Mouse (Mus musculus) erythroblast, adult 5-6 weeks (primary cell): ENCODE data around the gene Krt19. TPM values are rescaled to one million over a fixed set of nuclear protein-coding genes. Genes with fewer than 3 reads are reported as not detected.

Experiments
- ATAC-seq: replicated peaks from 2 replicates; pipeline ENCODE4 v1.8.0; 2016; ENCODE audit warnings: moderate number of reproducible peaks, mild to moderate bottlenecking, moderate TSS enrichment, inconsistent platforms; ENCODE audit not compliant: poor library complexity, low FRiP score, severe bottlenecking
- total RNA-seq, 2 experiments: library from RNA; stranded (forward) in 1 of 2; stranded (reverse) in 1 of 2; fragments of 150-400 nt in 1 of 2; fragments of 200-764, 138-1000 nt in 1 of 2; gene quantifications; 2 replicates each; pipeline versions ENCODE4 v1.2.3 to v1.2.4; 2015 to 2017; ENCODE audit warnings: low replicate concordance in 2 of 2

The Krt19 gene
- total RNA-seq (2015; ENCODE audit: low replicate concordance) (not detected in 2 replicates), total RNA-seq (2017; ENCODE audit: low replicate concordance) (not detected in 2 replicates)

DNA sequence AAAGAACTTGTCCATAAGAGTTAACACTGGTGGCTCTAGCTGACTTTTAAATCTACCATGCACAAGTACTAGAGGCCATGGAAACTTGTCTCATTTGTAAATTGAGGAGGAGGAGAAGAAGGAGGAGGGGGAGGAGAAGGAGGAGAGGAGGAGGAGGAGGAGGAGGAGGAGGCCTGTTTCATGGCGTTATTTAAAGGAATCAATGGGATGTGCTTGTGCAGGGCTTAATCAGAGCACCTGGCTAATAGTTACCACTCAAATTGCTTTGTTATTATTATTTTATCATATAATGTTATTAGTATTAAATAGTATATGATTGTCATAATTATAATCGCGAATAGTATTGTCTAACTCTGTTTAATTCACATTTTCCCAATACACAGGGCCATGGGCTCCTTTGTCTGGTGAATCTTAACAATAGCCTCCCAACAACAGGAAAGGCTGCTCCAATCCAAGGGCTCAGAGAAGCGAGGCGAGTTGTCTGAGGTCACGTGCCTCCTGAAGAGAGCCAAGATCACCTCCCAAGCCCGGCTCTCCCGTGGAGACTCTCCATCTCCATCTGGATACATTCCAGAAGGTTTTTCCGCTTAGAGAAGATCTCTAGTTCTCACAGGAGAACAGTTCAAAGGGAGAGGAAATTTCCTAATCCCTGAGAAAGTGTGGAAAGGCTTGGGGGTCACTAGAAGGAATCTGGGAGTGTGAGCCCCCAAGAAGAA, at the start of gene Krt19:
Gene Krt19 (minus strand): TSS at position 51 of the 716 bp plus-strand sequence.
- ATAC-seq = no peak

DNA sequence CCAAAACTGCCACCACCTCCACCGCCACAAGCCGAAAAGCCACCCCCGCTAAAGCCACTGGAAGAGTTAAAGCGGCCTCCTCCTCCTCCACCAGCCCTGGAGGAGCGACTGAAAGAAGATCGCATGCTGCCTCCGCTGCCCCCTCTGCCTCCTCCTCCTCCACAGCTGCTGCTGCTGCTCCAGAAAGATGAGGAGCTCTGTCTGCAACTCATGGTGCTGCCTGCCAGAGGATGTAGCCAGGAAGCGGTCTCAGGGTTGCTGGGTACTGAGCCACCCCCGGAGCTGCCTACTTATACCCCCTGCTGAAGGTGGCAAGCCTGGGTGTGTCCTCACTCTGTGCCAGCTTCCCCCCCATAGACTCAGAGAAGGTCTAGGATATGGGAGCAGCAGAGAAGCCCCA, 44.5 kb upstream of the Krt19 start, which contains the start of gene Krt9:
Gene Krt9 (minus strand): TSS at position 255 of the 400 bp plus-strand sequence.
- no peak for ATAC-seq

DNA sequence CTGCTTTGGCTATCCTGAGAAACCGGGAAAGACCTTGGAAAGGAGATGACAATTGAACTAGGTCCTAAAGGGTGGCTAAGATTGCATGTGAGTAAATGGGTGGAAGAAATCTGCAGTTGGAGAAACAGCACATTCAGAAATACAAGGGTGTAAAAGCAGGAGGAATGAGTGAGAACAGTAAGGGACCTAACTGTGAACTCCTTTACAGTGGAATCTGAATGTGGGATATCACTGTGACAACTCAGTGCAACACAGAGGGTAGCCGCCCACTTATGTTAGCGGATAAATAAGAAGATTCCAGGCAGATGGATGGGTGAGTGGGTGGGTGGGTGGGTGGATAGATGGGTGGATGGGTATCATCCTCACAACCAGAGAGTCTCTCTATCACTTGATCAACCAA, 43.4 kb upstream of the Krt19 start:
- no peak for ATAC-seq

DNA sequence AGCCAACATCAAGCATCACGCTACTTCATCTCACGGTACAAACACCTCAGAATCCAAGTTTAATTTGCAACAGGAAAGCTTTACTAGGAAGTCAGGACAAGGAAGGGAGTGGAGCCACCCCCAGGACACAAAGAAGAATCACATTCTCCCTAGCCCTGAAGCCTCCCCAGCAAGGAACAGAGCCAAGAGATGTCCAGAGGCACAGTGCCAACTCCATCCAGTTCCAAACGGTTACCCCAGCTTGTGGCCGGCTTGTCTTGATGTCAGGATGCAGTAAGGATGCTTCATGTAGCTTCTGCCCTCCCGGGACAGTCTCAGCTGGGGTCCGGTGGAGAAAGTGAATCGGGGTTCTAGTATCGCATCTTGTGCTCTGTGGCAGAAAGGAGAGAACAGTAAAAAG, 38.3 kb upstream of the Krt19 start:
- no peak for ATAC-seq

DNA sequence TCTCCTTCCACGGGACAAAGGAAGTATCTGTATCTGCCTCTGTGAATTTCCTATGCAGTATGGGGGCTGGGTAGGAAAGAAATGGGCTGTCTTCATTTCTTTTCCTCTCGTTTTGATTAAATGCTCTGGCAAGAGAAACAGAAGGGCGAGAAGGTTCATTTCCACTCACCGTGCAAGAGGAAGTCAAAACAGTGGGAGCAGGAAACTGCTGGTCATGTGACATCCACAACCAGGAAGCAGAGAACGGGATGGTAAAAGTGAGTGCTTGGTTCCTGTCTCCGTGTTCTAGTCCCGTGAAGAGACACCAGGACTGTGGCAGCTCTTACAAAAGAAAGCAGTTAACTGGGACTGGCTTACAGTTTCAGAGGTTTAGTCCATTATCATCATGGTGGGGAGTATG, 33.3 kb upstream of the Krt19 start:
- ATAC-seq = no peak

DNA sequence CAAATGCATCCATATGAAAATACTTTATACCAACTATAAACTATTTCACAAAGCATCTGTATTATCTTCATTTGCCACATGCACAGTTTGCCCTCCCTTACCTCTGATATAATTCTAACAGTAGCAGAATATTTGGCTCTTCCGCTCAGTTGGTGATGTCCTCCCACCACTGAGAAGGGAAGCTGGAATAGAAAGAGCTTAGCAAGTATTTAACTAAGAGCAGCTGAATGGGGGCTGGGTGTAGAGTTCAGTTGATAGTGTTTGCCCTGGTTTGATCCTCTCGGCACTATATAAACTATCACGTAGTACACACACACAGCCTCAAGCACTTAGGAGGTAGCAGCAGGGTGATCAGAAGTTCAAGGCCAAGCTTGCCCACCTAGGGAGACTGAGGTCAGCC, 30.8 kb upstream of the Krt19 start:
- no peak for ATAC-seq

DNA sequence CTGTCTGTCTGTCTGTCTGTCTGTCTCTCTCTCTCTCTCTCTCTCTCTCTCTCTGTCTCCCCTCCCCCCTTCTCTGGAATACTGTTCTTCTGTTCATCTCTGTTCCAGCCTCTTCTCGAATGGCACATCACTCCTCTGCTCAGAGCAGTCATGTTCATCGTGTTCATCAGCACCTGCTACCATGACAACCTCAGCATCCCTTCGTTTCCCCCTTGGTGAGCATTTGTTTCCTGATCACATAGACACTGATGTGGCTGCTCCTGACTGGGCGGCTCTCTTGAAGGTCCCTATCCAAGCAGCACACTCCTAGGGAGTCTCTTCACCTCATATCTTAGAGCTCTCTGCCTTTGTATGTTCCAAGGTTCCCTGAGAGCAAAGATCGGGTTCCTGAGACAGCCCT, 29.8 kb upstream of the Krt19 start:
- no peak for ATAC-seq

DNA sequence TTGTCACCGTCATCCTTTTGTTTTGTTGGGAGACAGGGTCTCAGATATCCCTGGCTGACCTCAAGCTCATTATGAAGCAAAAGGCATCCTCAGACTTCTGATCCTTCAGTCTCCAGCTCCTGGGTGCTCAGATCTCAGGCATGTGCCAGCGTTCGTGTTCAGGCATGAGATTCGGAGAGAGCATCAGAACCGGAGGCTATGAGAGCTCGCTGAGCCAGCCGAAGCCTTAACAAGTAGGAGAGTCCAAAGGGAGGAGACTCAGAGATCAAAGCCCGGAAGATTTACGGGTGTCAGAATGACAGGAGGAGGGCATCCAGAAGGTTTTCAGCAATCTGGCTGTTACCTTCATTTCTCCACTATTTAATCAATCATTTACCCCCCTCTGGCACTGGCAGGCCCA, 28.3 kb upstream of the Krt19 start:
- no peak for ATAC-seq

DNA sequence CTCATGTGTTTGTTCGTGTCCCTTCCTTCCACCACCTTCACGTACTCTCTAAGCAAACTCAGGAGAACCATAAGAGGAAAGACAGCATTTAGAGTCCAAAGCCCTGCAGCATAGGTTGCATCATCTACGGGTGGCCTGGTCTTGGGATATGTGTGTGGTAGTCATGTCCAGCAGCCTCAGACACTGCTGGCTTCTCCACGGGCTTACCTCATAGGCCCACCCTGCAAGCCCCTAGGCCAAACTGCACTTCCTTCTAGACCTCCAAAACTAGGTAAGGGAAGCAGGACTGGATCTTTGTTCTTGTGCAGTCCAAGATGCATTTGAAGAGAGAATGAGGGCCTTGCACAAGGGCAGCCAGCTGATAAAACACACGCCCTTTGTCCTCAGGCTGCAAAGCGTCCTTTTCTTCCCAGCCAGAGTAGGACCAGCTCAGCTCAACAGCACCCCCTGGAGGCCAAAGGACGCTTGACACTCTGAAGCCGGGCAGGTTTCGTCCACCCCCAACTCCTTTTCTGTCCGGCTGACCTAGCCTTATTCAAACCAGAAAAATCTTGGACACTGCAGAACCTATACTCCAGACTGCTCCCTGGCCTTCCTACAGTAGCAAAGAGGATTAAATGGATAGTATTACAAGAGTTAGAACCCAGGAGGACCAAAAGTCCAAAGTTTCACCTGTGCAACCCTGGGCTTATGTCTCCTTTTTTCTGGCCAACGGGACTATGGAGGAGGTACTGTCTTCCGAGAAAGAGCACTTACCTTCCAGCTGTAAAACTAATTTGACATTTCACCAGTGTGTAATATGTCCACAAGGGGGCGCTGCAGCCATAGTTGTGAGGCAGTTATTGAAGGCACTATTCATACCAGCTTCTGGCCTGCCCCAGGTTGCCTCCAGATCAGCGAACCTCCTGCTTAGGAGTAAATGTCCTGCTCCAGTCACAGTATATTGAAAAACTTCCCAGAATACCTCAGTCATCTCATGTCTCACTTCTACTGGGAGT, 20.6 kb upstream of the Krt19 start:
- ATAC-seq = peak; percentile 63

DNA sequence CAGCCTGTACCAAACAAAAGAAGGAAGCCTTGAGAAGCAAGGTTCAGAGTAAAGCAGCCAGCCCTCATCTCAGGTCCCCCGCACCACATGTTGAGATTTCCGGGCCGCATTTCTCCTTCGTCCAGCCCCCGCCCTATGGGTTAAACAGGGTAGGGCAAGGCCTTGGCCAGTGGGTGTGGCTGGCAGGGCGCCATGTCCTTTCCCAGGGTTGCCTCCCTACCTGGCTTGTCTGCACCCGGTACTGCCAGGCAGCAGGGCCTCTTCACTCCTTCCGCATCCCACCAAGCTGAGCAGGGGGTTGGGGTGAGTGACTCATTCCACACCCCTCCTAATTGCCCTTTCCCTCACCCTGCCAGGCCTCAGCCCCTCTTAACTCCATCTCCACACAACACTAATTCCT, 19.6 kb upstream of the Krt19 start:
- ATAC-seq = no peak

DNA sequence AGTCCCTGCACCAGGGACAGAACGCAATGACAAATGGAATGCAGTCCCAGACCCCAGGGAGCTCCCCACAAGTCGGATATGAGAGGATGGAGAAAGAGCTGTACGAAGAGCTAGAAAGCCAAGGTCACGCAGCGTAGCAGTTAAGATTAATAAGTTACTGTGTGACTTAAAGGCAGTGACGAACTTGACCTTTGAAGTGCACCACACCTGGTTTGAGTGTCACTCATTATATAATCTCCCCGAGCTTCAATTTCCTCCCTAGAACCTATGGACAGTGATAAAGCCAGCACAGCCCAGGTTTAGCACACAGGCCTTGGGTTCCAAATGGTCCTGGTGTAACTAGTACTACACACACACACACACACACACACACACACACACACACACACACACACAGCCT, 15.9 kb upstream of the Krt19 start:
- ATAC-seq = no peak

DNA sequence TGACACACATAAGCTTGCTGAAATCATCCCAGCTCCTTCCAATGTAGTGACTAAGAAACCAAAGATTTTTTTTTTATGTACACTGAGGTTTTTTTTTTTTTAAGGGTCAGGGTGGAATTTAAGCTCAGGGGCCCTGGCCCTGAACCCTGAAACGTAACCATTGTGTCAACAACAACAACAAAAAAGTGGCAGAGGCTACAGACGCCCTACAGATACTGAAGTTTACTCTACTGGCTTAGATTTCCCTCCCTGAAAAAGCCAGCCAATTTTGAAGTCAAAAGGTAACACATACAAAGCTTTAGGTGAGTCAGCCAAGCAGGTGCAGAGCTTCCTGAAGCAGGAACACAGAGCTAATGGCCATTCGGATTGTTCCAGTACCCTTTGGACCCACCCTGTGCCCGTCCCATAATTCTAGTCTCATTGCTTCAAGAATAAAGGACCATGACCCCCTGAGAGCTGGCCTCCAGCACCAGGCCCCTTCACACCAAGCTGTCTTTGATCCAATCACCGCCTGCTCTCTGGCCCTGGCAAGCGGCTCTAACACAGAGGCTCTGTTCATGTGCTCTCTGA, 9.5 kb upstream of the Krt19 start:
- ATAC-seq = no peak

DNA sequence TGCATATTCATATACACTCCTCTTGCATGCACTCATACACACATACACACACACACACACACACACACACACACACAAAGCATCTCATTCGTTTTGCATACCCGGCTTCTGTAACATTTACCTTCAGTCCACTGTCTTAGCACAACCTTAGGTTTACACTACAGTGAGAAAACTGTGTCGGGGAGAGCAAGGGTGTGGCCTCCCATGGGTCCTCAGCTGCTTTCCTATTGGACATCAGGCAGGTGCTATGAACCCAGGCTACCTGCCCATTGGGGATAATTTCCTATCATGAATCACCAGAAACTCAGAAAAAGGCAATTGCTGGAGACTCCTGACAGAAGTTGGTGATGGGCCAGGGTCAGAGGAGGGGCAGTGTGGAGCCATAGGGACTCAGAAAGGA, 8.9 kb upstream of the Krt19 start:
- no peak for ATAC-seq

DNA sequence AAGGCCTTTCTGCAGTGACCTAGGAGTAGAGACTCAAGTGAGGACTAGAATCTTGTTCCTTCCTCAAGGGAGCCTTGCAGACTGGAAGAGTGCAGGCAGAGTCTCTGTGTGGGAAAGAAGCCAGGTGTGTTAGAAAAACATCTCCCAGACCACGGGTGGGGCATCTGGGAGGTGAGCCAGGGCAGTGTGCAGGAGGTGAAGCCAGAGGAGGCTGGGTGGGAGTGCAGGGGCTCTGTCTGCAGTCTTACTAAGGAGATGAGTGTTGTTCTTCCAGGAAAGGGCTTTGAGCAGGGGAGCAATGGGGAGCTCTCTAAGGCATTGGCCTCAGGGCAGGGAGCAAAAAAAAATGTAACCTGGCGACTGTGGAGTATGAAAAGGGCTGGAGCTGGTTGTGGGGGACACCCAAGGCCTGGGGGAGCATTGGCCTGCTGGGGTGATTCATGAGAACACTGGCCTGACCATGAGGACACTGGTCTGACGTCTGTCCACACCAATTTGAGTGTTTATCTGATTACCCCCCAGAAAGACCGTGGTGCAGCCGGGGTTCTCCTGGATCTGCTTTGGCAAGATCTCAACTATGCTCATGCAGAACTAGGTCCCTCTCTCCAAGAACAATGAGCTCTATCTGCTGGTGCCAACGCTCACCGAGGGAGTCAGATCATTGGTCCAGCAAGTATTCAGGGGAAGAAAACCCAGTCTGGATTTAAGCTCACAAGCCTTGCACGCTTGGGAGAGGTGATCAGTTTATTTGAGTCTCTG, 7.2 kb upstream of the Krt19 start:
- ATAC-seq = no peak

DNA sequence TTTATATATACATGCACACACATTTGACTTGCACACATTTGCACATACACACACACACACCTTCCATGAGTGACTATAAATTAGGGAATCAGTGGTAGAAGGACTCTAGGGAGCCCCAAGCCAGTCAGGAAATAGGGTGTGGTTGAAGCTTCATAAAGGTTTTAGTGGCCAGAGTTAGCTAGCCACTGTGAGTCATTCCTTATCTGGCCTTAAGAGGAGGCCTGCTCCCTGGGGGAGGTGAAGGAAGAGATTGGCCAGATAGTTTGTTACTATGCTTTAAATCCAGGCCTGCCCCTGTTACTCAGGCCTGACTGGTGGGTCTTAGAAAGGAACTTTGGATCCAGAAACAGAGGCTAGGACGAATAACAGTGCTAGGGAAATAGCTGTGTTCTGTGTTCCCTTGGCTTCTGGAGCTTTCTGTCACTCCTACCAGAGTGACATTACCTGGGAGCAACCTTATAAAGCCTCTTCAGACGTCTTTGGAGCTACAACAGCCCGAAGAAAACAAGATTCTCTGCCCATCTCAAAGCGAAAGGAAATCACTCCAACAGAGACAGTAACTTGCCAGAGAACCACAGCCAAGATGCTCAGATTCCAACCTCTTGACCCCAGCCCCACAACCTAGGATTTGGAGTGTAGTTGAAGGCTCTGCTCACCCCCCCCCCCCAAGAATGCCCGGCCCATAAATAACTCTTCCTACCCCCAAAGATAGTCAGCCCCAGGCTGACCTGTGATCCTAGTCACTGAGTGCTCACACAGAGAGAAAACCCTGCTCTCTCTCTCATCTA, 705 bp downstream of the Krt19 start:
- no peak for ATAC-seq

DNA sequence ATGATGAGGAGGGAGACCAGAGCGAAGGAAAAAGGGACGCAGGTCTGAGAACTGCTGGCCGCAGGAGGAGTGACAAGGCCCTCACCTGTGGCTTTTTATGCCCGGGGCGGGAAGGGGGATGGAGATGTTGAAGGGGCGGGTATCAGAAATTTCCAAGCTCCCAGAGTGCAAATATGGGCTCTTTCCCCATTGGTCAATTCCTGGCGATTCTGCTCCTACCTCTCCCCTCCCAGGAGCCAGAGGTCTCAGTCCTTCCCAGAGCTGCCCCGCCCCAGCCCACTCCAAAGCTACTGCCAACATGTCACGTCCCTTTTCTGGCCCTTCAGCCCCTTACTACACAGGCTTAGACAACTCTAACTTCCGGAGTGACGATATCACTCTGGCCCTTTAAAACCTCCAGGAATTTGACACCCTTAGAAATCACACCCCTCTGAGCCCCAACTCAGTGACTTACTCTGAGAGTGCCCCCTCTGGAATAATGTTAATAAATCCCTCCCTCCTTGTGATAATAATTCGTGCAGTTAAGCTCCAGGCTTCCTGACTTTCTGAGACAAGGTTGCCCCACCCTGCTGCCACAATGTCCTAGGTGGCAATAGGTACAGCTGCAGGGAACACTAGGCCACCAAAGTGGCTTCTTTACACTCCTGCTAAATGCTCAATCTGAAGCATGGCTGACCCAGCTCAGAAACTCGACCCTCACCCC, 2.5 kb downstream of the Krt19 start:
- ATAC-seq = no peak

DNA sequence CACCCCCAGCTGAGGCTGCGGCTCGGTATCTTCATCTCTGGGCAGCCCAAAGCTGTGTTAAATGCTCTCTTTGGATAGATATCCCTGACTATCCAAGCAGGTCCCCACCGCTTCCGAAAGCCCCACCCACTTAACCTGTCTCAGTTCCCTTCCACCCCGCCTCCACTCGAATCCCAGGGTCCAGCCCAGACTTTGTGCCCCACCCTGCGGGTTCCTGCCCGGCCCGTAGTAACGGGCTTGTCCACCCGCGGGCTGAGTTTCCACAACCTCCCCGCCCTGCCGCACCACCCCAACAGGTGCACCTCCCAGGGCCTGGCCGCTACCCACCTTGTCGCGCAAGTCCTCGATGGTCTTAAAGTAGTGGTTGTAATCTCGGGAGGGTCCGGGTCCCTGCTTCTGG, 3.4 kb downstream of the Krt19 start:
- ATAC-seq = no peak

DNA sequence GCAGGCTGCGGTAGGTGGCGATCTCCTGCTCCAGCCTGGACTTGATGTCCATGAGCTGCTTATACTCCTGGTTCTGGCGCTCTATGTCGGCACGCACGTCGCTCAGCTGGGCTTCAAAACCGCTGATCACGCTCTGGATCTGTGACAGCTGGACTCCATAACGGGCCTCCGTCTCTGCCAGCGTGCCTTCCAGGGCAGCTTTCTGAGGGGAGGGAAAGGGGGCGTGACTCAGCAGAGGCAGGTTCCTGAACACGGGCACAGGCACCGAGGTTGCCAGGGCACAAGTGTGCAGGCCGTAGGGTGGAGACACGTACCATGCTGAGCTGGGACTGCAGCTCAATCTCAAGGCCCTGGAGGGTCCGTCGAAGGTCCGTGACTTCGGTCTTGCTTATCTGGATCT, 7.5 kb downstream of the Krt19 start:
- no peak for ATAC-seq

DNA sequence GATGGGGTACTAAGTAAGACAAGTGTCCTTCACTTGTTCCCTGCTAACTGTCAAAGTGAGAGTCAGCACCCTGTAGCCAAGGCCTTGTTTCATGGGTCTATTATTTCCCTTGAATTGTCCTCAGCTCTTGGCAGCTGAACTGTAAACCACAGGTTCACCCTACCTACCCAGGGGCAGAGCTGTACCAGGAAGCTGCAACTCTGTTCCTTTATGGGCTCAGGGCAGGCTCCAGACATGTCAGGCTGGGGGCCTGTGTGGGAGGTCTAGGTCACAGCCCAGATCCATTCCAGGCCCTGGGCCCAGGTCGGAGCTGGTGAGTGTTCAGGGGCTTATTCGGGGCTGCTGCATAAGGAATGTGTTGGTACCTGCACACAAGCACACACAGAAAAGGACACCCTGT, 9.1 kb downstream of the Krt19 start:
- ATAC-seq = no peak
